Mouse (Mus musculus) ES-E14 (cell line): ENCODE measurements around the gene Aebp1. TPM values are rescaled to one million over a fixed set of nuclear protein-coding genes. Genes with fewer than 3 reads are reported as not detected.
A peak's percentile ranks its signal among the peaks of the same experiment; 100 is the strongest.

Experiments used
- DNase-seq: peaks from one replicate; pipeline ENCODE4 v3.0.0-alpha.2; 2013; ENCODE audit warnings: low read depth, low spot score
- H3K27ac ChIP-seq: 2 replicates; pipeline ENCODE4 v1.5.1; 2012; ENCODE audit warnings: low read depth, mild to moderate bottlenecking, low read length, moderate library complexity, mixed read lengths; ENCODE audit not compliant: poor library complexity, insufficient read depth, severe bottlenecking
- H3K36me3 ChIP-seq: 2 replicates; pipeline ENCODE4 v1.6.1; 2012; ENCODE audit warnings: mild to moderate bottlenecking, low read length, moderate library complexity, mixed read lengths; ENCODE audit not compliant: control insufficient read depth, poor library complexity, insufficient read depth, severe bottlenecking
- H3K4me1 ChIP-seq, 2 experiments: fragments of 150-350 bp in 1 of 2; sonication (generic) in 1 of 2; 2 replicates each; pipeline ENCODE4 v1.6.1; 2012; ENCODE audit warnings: low read length in 2 of 2, mild to moderate bottlenecking in 1 of 2, mixed read lengths in 1 of 2; ENCODE audit not compliant: control insufficient read depth in 2 of 2, insufficient read depth in 2 of 2, poor library complexity in 1 of 2
- H3K4me3 ChIP-seq, 2 experiments: fragments of 150-350 bp in 1 of 2; sonication (generic) in 1 of 2; 2 replicates each; pipeline ENCODE4 v1.5.1; 2012; ENCODE audit warnings: low read length in 2 of 2, low read depth in 1 of 2, mild to moderate bottlenecking in 1 of 2, mixed read lengths in 1 of 2; ENCODE audit not compliant: insufficient read depth in 1 of 2, poor library complexity in 1 of 2, severe bottlenecking in 1 of 2
- H3K9ac ChIP-seq: 2 replicates; pipeline ENCODE4 v1.6.1; 2012; ENCODE audit warnings: low read depth, mild to moderate bottlenecking, low read length, mixed read lengths; ENCODE audit not compliant: poor library complexity, insufficient read depth, severe bottlenecking
- H3K9me3 ChIP-seq: fragments of 150-350 bp; sonication (generic); 2 replicates; pipeline ENCODE4 v1.6.1; 2012; ENCODE audit warnings: low read depth, mild to moderate bottlenecking, low read length; ENCODE audit not compliant: control insufficient read depth, insufficient read depth
- CHD2 ChIP-seq: IDR thresholded peaks from 2 replicates; pipeline ENCODE4 v1.6.1; 2014; ENCODE audit warnings: mild to moderate bottlenecking, low read depth, low read length, inconsistent platforms
- HCFC1 ChIP-seq: IDR thresholded peaks from 2 replicates; pipeline ENCODE4 v1.6.1; 2012; ENCODE audit warnings: low read length, inconsistent platforms, borderline replicate concordance; ENCODE audit not compliant: insufficient read depth
- MAFK ChIP-seq: IDR thresholded peaks from 2 replicates; pipeline ENCODE4 v1.6.1; 2014; ENCODE audit warnings: mild to moderate bottlenecking, low read depth, low read length, inconsistent platforms; ENCODE audit not compliant: insufficient read depth
- ZC3H11A ChIP-seq: IDR thresholded peaks from 2 replicates; pipeline ENCODE4 v1.6.1; 2012; ENCODE audit warnings: low read depth, mild to moderate bottlenecking, inconsistent platforms, low read length, borderline replicate concordance
- ZNF384 ChIP-seq: IDR thresholded peaks from 2 replicates; pipeline ENCODE4 v1.6.1; 2012; ENCODE audit warnings: low read depth, low read length, inconsistent platforms
- in situ Hi-C, 2 experiments: fragments of 600-800 bp; cut with MboI; formaldehyde crosslinking; loops; one replicate each; pipeline ENCODE4 v1.15.1; 2025; ENCODE audit warnings: low sequenced_read_pairs in 2 of 2, inconsistent platforms in 1 of 2; ENCODE audit not compliant: unreplicated experiment in 2 of 2
- total RNA-seq: library from RNA; depleted of rRNA; stranded (reverse); fragments of 300-350 nt; gene quantifications from 2 replicates; pipeline ENCODE4 v1.2.3, GENCODE M21; 2012; rRNA removed

The Aebp1 gene
- total RNA-seq, result 8.5 and 14.5 TPM in 2 replicates

- in situ Hi-C loops, result no loop called here
- TF ChIP-seq CHD2 (no peak), ZC3H11A (no peak), HCFC1 (no peak), MAFK (no peak), ZNF384 (no peak)
- Histone ChIP-seq H3K9me3 (no peaks in the 10 kb centered on the region; the same call in 1 of the 2 replicates), H3K9ac (peak within 1 kb of the TSS; percentile 52), H3K27ac (no peak within 1 kb of the TSS), H3K4me3 (peak within 1 kb of the TSS; percentile 63 to 67), H3K4me1 (no peaks in the 10 kb centered on the region), H3K36me3 (no peaks in the 10 kb centered on the region)
- DNase-seq, result no peak
Measured at GRCm38 (mm10) chr11:5861678-5862393, at the start of gene Aebp1. Gene Aebp1 (plus strand): TSS chr11:5861947.

GRCm38 (mm10) chr11:5813381-5813780, 48.4 kb upstream of the Aebp1 start:
- H3K4me3 ChIP-seq, result no peak overlapping the region
- in situ Hi-C loops, result no loop called here

GRCm38 (mm10) chr11:5819223-5819622, 42.5 kb upstream of the Aebp1 start:
- no peak overlapping the region for H3K9ac ChIP-seq
- no peak for DNase-seq
- no peaks in the 10 kb centered on the region for H3K36me3 ChIP-seq
- H3K4me3 ChIP-seq, result peak overlapping the region in 1 of 2 experiments; percentile 41; a peak in 2 of 4 replicates
- in situ Hi-C loops, result no loop called here
- H3K4me1 ChIP-seq, result no peaks in the 10 kb centered on the region
- no peaks in the 10 kb centered on the region for H3K9me3 ChIP-seq
- no peak overlapping the region for H3K27ac ChIP-seq
- TF ChIP-seq HCFC1 (no peak), CHD2 (no peak), ZNF384 (no peak), MAFK (no peak), ZC3H11A (no peak)

More at GRCm38 (mm10) chr11:5813381-5813780, 48.4 kb upstream of the Aebp1 start:
- Histone ChIP-seq H3K36me3 (no peaks in the 10 kb centered on the region), H3K9me3 (no peaks in the 10 kb centered on the region), H3K4me1 (0 out of 4 replicates have a peak, but pooled peaks cover 0 to 2% of the 10 kb centered on the region in 2 experiments), H3K27ac (no peak overlapping the region), H3K9ac (no peak overlapping the region)
- DNase-seq, result no peak
- TF ChIP-seq HCFC1, result no peak
- TF ChIP-seq ZC3H11A, result no peak
- TF ChIP-seq MAFK, result no peak
- no peak for TF ChIP-seq ZNF384

- peaks cover 15% of the 10 kb centered on the region for H3K36me3 ChIP-seq
- TF ChIP-seq HCFC1, result no peak
- TF ChIP-seq CHD2, result no peak
- no peak for TF ChIP-seq ZC3H11A
- no peak for TF ChIP-seq ZNF384
- no peak for TF ChIP-seq MAFK
- no peaks in the 10 kb centered on the region for H3K9me3 ChIP-seq
- H3K4me3 ChIP-seq, result no peak overlapping the region
- DNase-seq, result no peak
- H3K9ac ChIP-seq, result no peak overlapping the region
- H3K27ac ChIP-seq, result no peak overlapping the region
- in situ Hi-C loops, result no loop called here
- 0 out of 4 replicates have a peak, but pooled peaks cover 2 to 9% of the 10 kb centered on the region in 2 experiments for H3K4me1 ChIP-seq
Measured at GRCm38 (mm10) chr11:5825432-5825831, 36.3 kb upstream of the Aebp1 start.
